Mouse (Mus musculus) heart, embryonic 16.5 days (tissue): Measurements from ENCODE around the gene Frk. TPM values are rescaled to one million over a fixed set of nuclear protein-coding genes. Genes with fewer than 3 reads are reported as not detected.
"Not testable (repeated sequence)": the region's sequence is repeated elsewhere in the genome, so short reads cannot be mapped to it uniquely, and the experiment has no call there.

Source experiments
- ATAC-seq: fragments of 200-750 bp; cut with Nextera tagmentation; replicated peaks from 2 replicates; pipeline ENCODE4 v1.8.0; 2017; ENCODE audit warnings: moderate number of reproducible peaks; ENCODE audit not compliant: insufficient read depth, low FRiP score; ENCODE audit errors: extremely low read depth
- H3K27ac ChIP-seq: fragments of 300-500 bp; sonication (generic); 2 replicates; pipeline ENCODE4 v1.5.1; 2014; ENCODE audit warnings: mild to moderate bottlenecking, low read length, control low read depth, moderate library complexity
- H3K27me3 ChIP-seq: fragments of 300-500 bp; sonication (generic); 2 replicates; pipeline ENCODE4 v1.6.1; 2014; ENCODE audit warnings: low read length, mixed read lengths; ENCODE audit not compliant: control insufficient read depth, insufficient read depth
- H3K36me3 ChIP-seq: fragments of 300-500 bp; sonication (generic); 2 replicates; pipeline ENCODE4 v1.6.1; 2014; ENCODE audit not compliant: control insufficient read depth, insufficient read depth
- H3K4me1 ChIP-seq: fragments of 300-500 bp; sonication (generic); 2 replicates; pipeline ENCODE4 v1.6.1; 2014; ENCODE audit warnings: low read length, mixed read lengths; ENCODE audit not compliant: control insufficient read depth, insufficient read depth
- H3K4me2 ChIP-seq: fragments of 300-500 bp; sonication (generic); 2 replicates; pipeline ENCODE4 v1.6.1; 2014; ENCODE audit warnings: low read depth, mild to moderate bottlenecking, control low read depth, low read length
- H3K4me3 ChIP-seq: fragments of 300-500 bp; sonication (generic); 2 replicates; pipeline ENCODE4 v1.5.1; 2014; ENCODE audit warnings: mild to moderate bottlenecking, control low read depth, low read length
- H3K9ac ChIP-seq: fragments of 300-500 bp; sonication (generic); 2 replicates; pipeline ENCODE4 v1.6.1; 2014; ENCODE audit warnings: low read length, control low read depth
- H3K9me3 ChIP-seq: fragments of 300-500 bp; sonication (generic); replicated peaks from 2 replicates; pipeline ENCODE4 v1.6.1; 2016; ENCODE audit warnings: low read length; ENCODE audit not compliant: control insufficient read depth
- WGBS: fragments of 180-500 bp; shearing (Covaris S2); extraction: QIAGEN DNeasy Blood & Tissue Kit; methylation state at CpG from one replicate; pipeline ENCODE4 v1.1.7; 2014; 5-methylcytosine and 5-hydroxymethylcytosine counted together
- polyA plus RNA-seq: library from polyadenylated mRNA; unstranded; fragments of >200 nt; fragmentation: Nextera tagmentation; extraction: Ambion mirVana; gene quantifications from 2 replicates; pipeline ENCODE4 v1.2.1, GENCODE M21; 2015

Frk gene
- 3.1 and 3.2 TPM in 2 replicates for polyA plus RNA-seq

DNA sequence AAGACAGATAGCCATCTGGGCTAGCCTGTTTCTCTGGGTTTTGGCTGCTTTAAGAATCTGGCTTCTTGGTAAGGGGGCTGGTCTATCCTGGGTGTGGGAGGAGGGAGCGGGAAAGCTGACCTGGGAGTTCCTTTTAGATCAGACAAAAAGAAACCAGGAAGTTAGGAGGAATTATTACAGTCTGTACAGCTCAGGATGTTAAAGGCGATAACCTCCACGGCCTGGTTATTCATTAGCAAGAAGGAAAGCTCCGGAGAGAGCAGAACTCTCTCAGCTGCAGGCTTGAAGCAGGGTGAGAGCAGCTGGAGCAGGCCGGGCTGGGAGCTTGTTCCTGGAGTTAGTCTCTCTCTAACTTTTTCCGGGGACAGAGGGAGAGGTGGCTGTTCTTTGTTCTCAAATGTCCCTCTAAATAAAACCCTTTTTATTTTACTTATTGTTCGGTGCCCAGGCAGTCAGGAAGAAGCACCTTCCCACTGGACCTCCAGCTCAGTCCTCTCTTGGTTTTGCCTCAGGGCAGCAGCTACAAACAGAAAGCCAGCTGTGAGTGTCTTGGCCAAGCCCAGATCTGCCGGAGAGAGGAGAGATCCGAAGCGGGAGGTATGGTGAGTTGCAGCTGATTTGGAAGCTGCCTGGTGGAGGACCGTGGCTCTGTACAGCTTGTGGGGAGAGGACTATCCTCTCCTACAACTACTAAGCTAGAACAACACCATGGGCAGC is at the start of gene Frk:
Gene Frk (plus strand): TSS at position 103 of the 717 bp plus-strand sequence.
- H3K27ac ChIP-seq, result peak within 1 kb of the TSS; percentile 73
- H3K9me3 ChIP-seq, result no peaks in the 10 kb centered on the region
- peak; percentile 55 for ATAC-seq
- WGBS, result 29% methylated on average over 11 of the region's 11 CpGs
- H3K27me3 ChIP-seq, result no peaks in the 10 kb centered on the region
- H3K4me3 ChIP-seq, result peak within 1 kb of the TSS; percentile 51
- H3K4me1 ChIP-seq, result no peaks in the 10 kb centered on the region
- H3K4me2 ChIP-seq, result peak within 1 kb of the TSS; percentile 61
- no peaks in the 10 kb centered on the region for H3K36me3 ChIP-seq
- peak within 1 kb of the TSS; percentile 58 for H3K9ac ChIP-seq

DNA sequence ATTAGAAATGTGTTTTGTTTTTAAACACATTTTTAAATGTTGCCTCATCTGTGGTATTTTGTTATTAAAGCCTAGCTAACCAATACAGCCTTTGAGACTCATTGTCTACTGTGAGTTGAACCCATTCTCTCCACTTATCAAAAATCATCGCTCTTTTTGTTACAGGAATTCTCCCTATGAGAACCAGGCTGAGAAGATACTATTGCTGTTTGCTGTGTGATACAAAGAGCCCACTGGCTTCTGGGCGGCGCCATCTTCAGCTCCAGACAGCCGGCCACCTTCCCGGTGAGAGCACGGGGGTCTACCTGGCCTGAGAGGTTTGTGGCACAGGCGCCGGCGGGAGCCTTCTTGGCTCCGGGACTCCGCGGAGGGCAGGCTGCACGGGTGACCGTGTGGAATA is 49.0 kb upstream of the Frk start:
- not testable (repeated sequence) for H3K9ac ChIP-seq, H3K27me3 ChIP-seq, H3K36me3 ChIP-seq, H3K4me3 ChIP-seq, H3K4me2 ChIP-seq, H3K27ac ChIP-seq, H3K9me3 ChIP-seq, H3K4me1 ChIP-seq, ATAC-seq
- 83% methylated on average over 6 of the region's 14 CpGs for WGBS

DNA sequence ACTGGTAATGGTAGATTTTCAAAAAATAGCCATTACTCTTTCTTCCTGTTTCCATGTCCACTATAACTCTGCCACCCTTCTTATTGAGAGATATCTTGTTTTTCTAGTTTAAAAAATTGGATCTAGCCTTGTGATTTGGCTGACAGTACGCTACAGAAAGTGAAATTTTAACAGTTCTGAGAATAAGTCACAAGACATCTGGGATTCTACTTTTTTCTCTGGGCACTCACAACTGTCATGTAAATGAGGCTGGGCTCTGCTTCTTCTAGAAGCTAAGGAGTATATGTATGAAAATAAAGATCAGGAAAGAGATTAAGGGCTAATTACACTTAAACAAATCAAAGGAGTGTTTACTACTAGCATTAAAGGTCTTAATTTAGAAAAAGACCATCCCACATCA is 33.7 kb upstream of the Frk start:
- WGBS, result 58% methylated on average over 1 of the region's 1 CpGs
- H3K4me2 ChIP-seq, result no peak overlapping the region

GRCm38 (mm10) chr10:34461451-34461850 is 21.7 kb upstream of the Frk start:
- Histone ChIP-seq H3K4me2 (no peak overlapping the region), H3K9ac (no peak overlapping the region), H3K4me1 (no peaks in the 10 kb centered on the region), H3K27me3 (no peaks in the 10 kb centered on the region), H3K36me3 (no peaks in the 10 kb centered on the region), H3K9me3 (no peaks in the 10 kb centered on the region), H3K27ac (no peak overlapping the region), H3K4me3 (no peak overlapping the region)
- WGBS, result 18% methylated on average over 4 of the region's 4 CpGs
- ATAC-seq, result no peak

More for the DNA sequence above, 33.7 kb upstream of the Frk start:
- Histone ChIP-seq H3K9ac (no peak overlapping the region), H3K36me3 (no peaks in the 10 kb centered on the region), H3K4me3 (no peak overlapping the region), H3K4me1 (no peaks in the 10 kb centered on the region), H3K9me3 (no peaks in the 10 kb centered on the region), H3K27me3 (no peaks in the 10 kb centered on the region), H3K27ac (no peak overlapping the region)
- ATAC-seq, result no peak

DNA sequence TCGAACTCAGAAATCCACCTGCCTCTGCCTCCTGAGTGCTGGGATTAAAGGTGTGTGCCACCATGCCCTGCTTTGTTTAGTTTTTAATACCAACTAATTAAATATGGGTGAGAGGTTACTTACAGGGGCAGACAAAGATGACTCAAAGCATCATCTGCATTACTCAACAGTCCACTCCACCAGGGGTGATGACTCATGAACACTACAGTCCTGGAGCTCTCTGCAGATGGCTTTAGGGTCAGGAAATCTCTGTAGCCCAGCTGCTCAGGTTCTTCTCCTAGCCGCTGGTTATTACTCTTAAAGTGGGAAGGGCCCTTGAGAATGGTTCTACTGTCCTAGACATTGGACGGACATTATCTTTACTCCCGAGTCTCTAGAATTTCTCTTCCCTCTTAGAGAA is 18.9 kb upstream of the Frk start:
- Histone ChIP-seq H3K4me3 (no peak overlapping the region), H3K4me2 (no peak overlapping the region), H3K27ac (no peak overlapping the region), H3K4me1 (no peaks in the 10 kb centered on the region), H3K9me3 (no peaks in the 10 kb centered on the region), H3K9ac (no peak overlapping the region), H3K36me3 (no peaks in the 10 kb centered on the region), H3K27me3 (no peaks in the 10 kb centered on the region)
- ATAC-seq, result no peak
- 85% methylated on average over 4 of the region's 4 CpGs for WGBS

GRCm38 (mm10) chr10:34469037-34469436 is 14.2 kb upstream of the Frk start:
- no peaks in the 10 kb centered on the region for H3K36me3 ChIP-seq
- H3K4me1 ChIP-seq, result no peaks in the 10 kb centered on the region
- WGBS, result 48% methylated on average over 2 of the region's 2 CpGs
- no peak overlapping the region for H3K27ac ChIP-seq
- H3K9ac ChIP-seq, result no peak overlapping the region
- ATAC-seq, result no peak
- no peaks in the 10 kb centered on the region for H3K27me3 ChIP-seq
- no peaks in the 10 kb centered on the region for H3K9me3 ChIP-seq
- no peak overlapping the region for H3K4me2 ChIP-seq
- no peak overlapping the region for H3K4me3 ChIP-seq

DNA sequence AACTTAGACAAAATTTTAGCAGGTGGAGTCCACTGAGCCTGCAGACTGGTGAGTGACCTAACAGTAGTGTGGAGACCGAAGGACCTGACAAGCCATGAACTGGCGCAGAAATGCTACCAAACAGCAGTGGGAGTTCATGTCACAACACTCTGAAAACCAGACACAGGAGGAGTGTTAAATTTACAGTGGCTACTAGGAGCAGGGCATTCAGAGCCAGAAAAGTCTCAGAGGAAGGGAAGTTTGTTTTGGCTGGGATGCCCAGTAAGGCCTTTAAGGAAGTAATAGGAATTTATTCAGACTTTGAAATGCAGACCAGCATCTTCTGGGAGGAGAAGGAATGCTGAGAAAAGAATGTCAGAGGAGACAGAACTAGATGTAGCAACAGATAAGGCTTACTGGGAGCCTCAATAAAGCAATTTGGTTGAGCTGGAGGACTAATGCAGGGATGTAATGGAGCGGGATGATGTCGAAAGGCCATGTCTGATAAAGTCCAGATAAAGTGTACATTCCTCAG is 3.2 kb upstream of the Frk start:
- no peaks in the 10 kb centered on the region for H3K36me3 ChIP-seq
- WGBS, result 44% methylated on average over 4 of the region's 4 CpGs
- no peak overlapping the region for H3K4me2 ChIP-seq
- no peaks in the 10 kb centered on the region for H3K4me1 ChIP-seq
- no peak overlapping the region for H3K27ac ChIP-seq
- no peak; the same call in 1 of the 2 replicates for ATAC-seq
- no peaks in the 10 kb centered on the region for H3K27me3 ChIP-seq
- H3K4me3 ChIP-seq, result no peak overlapping the region
- no peak overlapping the region for H3K9ac ChIP-seq
- H3K9me3 ChIP-seq, result no peaks in the 10 kb centered on the region

DNA sequence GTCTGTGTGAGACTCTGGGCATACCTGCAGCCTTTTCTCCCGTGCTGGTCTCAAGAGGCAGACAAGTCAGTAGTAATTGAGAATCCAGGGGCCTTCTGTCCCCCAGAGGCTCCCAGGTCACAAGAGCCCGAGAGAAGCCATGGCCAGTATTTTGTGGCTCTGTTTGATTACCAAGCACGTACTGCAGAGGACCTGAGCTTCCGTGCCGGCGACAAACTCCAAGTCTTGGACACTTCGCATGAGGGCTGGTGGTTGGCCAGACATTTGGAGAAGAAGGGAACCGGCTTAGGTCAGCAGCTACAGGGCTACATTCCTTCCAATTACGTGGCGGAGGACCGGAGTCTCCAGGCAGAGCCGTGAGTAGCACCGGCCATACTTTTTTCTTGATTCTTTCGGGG is 814 bp downstream of the Frk start:
- no peaks in the 10 kb centered on the region for H3K27me3 ChIP-seq
- ATAC-seq, result peak; percentile 35
- 42% methylated on average over 14 of the region's 14 CpGs for WGBS
- H3K27ac ChIP-seq, result peak overlapping the region; percentile 73
- H3K9me3 ChIP-seq, result no peaks in the 10 kb centered on the region
- peak overlapping the region; percentile 58 for H3K9ac ChIP-seq
- H3K36me3 ChIP-seq, result no peaks in the 10 kb centered on the region
- peak overlapping the region; percentile 61 for H3K4me2 ChIP-seq
- peak overlapping the region; percentile 51 for H3K4me3 ChIP-seq
- no peaks in the 10 kb centered on the region for H3K4me1 ChIP-seq

- Histone ChIP-seq H3K36me3 (no peaks in the 10 kb centered on the region), H3K4me1 (no peaks in the 10 kb centered on the region), H3K9me3 (no peaks in the 10 kb centered on the region), H3K4me2 (no peak overlapping the region), H3K4me3 (no peak overlapping the region), H3K9ac (no peak overlapping the region), H3K27ac (no peak overlapping the region), H3K27me3 (no peaks in the 10 kb centered on the region)
- no peak for ATAC-seq
- 61% methylated on average over 4 of the region's 4 CpGs for WGBS
Measured at GRCm38 (mm10) chr10:34485079-34485478, 1.9 kb downstream of the Frk start.
